Mouse (Mus musculus): Measurements from ENCODE around the gene Camta1.

DNA sequence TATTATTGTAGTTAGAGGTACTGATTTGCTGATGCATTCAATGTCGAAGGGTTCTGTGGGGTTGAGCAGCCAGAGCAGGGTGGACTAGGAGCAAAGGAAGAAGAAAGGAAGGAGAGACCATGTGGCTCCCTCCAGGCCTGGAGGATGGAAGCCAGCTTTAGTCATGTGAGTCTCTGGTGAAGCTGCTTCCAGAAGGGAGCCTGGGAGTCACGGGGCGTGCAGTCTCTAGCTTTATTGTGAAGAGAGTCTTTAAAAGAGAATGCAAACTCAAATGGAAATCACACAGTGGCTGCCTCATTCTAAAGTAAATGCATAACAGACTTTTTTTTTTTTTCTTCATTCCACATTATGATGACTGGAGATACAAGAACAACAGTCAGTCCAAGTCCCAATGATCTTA is 450.7 kb downstream of the Camta1 start:
- TF ChIP-seq POLR2A (IDR thresholded peaks at IDR 0.05; ENCODE audit: borderline replicate concordance, low read depth, low read length), result no peak
- no peak for TF ChIP-seq CTCF (IDR thresholded peaks at IDR 0.05; ENCODE audit: low read depth, low read length)

Measured in bone marrow macrophage, adult 2 months (primary cell).